Mouse (Mus musculus) ES-E14 (cell line): Measurements from ENCODE around the gene Tbc1d16.

Experiments used
- MAFK ChIP-seq: IDR thresholded peaks from 2 replicates; pipeline ENCODE4 v1.6.1; 2014; ENCODE audit warnings: mild to moderate bottlenecking, low read depth, low read length, inconsistent platforms; ENCODE audit not compliant: insufficient read depth
- ZNF384 ChIP-seq: IDR thresholded peaks from 2 replicates; pipeline ENCODE4 v1.6.1; 2012; ENCODE audit warnings: low read depth, low read length, inconsistent platforms

DNA sequence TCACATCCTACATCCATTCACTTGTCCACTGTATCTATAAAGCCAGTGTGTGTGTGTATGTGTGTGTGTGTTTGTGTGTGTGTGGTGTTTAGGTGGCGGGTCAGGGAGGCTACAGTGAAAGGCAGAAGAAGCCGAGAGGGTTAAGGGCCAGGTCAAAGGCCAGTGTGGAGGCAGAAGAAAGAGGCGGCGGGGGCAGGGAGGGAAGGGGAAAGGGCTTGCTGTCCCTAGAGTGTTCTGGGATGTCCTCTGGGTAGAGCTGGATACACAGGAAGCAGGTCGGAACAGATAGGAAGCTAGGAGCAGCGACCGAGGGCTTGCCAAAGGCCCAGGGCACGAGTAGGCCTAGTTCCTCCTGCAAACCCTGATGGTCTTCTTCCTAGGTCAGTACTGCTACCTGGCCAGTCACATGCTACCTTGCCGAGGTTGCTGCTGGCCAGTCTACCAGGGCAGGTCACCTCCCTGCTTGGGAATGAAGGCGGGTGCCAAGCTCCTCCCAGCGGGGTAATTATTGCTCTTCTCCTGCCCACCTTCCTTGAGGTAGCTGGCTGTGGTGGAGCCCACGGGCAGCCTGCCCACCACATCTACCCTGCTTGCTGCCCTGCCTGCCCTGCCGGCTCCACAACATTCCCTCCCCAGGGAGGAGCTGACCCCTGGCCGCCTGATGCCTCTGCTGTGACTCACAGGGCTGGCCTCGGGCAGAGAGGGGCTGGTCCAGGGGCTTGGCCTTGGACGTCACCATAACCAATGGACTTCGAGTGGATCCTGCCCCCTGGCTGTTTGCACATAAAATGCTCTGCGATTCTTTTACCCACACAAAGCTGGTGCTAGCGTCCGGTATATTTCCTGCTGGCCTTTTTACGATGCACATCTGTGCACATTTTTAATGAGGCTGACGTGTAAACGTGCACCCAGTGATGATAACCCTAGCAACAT, 102.1 kb downstream of the Tbc1d16 start:
- TF ChIP-seq ZNF384 = no peak
- no peak for TF ChIP-seq MAFK
